Mouse (Mus musculus) layer of hippocampus, adult 2 months (tissue): ENCODE results near the gene Ctbp1. TPM values are rescaled to one million over a fixed set of nuclear protein-coding genes. Genes with fewer than 3 reads are reported as not detected.

Source experiments
- DNase-seq, 2 experiments: peaks; one replicate each; pipeline ENCODE4 v3.0.0; 2022; ENCODE audit warnings: low spot score in 2 of 2
- H3K27ac ChIP-seq: fragments of 200-600 bp; 2 replicates; pipeline ENCODE4 v1.8.1; 2022
- H3K4me3 ChIP-seq: fragments of 200-600 bp; 2 replicates; pipeline ENCODE4 v1.8.1; 2022; ENCODE audit warnings: mild to moderate bottlenecking
- CTCF ChIP-seq: fragments of 200-600 bp; conservative IDR thresholded peaks from 2 replicates; pipeline ENCODE4 v1.8.1; 2022; ENCODE audit warnings: antibody characterized with exemption, mild to moderate bottlenecking, moderate library complexity
- total RNA-seq, 2 experiments: library from RNA; stranded (reverse); gene quantifications; 2 replicates each; pipeline ENCODE4 v1.2.3; 2021

The Ctbp1 gene
- total RNA-seq, 2 experiments from 2014 or later: 285 to 286 TPM

DNA sequence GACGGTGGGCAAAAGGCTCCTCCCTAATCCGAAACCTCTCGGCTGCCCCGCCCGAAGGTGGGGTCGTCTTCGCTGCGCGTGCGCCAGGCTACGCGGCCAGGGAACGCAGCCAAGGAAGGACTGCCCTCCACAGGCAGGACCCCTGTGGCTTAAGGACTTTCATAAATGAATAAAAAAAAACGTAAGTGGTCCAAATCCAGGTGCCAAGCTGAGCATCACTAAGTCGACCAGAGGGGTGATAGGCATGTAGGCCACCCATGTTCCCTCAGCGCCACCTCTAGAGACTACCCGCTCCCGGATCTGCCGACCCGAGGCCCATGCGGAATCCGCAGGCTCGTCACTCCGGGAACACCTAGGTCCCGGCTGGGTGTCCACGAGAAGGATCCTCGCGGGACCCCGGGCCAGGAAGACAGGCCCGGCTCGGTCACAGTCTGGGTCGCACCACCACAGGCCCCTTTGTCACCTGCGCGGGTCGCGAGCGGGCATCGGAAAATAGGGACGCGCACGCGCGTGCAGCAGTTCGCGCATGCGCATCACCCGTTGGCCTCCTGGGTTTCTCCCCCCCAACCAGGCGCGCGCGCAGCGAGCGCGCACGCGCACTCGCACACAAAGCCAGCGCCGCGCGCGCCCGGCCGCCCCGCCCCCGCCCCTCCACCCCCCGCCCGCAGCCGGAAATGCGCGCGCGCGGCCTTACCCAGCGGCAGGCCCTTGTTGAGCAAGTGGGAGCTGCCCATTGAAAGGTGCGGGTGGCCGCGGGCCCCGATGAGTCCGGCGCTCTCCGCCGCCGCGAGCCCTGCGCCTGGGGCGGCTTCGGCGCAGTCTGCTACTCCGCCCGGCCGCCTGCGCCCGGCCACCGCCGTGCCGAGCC lies 475 bp downstream of the Ctbp1 start:
- peak overlapping the region; percentile 98 for H3K4me3 ChIP-seq
- DNase-seq: peak; percentile 88 to 90
- peak; percentile 24; the same call in 1 of the 2 replicates for TF ChIP-seq CTCF

GRCm38 (mm10) chr5:33273777-33274084 lies 1.1 kb downstream of the Ctbp1 start:
- H3K27ac ChIP-seq: peak overlapping the region; percentile 98
- H3K4me3 ChIP-seq: peak overlapping the region; percentile 98
- TF ChIP-seq CTCF: no peak
- no peak for DNase-seq

More for the DNA sequence above, 475 bp downstream of the Ctbp1 start:
- H3K27ac ChIP-seq: peak overlapping the region; percentile 98

DNA sequence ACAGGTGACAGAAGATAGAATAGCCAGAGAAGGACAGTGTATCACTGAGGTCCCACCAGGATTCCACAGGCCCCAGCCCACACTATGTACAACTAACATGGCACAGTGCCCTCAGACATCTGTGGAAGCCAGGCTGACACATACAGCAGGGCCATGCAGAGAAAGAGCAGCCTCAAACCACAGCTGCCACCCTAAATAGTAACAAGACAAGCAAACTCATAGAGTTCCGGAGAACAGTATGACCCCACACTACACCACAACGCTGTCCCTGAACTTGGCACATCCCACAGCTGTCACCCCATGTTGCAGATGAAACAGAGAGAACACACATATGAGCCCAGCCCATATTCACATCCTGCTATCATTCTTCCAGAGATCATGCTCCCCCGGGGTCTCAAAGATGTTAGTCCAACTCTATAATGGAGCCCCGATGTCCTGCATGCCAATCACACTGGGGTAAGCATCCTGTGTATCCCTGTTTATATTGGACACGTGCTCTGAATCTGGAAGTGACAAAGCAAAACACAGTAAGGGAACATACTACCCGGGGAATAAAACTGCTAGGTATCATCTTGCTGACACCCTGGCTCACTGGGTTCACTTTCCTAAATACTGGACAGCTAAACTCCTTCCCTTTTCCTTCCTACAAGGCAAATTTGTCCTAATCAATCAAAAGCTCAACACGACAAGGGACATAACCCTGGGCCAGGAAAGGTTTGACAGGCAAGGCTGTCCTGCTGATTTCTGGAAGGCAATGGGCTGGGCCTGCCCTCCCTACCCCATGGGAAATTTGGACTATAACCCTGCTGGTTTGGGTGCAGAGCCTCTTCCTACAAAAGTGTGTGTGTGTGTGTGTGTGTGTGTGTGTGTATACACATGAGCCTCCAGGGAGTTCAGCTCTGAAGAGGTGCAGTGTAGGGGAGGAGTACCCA lies 1.7 kb downstream of the Ctbp1 start:
- DNase-seq: no peak
- H3K27ac ChIP-seq: peak overlapping the region; percentile 98
- no peak for TF ChIP-seq CTCF

DNA sequence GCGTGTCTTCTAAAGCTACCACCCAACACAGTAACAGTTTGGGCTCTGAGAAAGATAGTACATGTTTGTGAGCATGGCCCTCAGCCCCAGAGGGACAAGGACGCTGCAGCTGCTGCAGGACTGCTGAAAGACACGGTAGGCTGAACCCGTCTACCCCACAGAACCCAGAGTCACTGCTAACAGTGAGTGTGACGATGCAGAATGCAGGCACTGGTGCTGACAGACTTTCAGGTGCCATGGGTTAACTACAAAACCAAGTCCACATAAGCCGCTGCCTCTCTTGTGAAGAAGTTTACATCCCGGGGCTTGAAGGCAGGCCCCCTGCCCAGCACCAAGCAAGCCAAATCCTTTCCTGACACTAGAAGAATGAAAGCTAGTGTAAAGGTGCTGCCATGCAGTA lies 2.6 kb downstream of the Ctbp1 start:
- H3K27ac ChIP-seq: peak overlapping the region; percentile 98
- DNase-seq: no peak
- TF ChIP-seq CTCF: no peak
- no peak overlapping the region for H3K4me3 ChIP-seq

More for the DNA sequence above, 1.7 kb downstream of the Ctbp1 start:
- peak overlapping the region; percentile 98 for H3K4me3 ChIP-seq

GRCm38 (mm10) chr5:33270568-33270967 lies 4.2 kb downstream of the Ctbp1 start:
- Histone ChIP-seq H3K27ac (peak overlapping the region; percentile 98), H3K4me3 (no peak overlapping the region)
- peak; percentile 99 for TF ChIP-seq CTCF
- peak; percentile 81 to 91 for DNase-seq

- no peak for DNase-seq
- H3K4me3 ChIP-seq: no peak overlapping the region
- no peak for TF ChIP-seq CTCF
- no peak overlapping the region for H3K27ac ChIP-seq
Observed at GRCm38 (mm10) chr5:33254416-33254815, 20.4 kb downstream of the Ctbp1 start.

GRCm38 (mm10) chr5:33248186-33248585 lies 26.6 kb downstream of the Ctbp1 start:
- H3K27ac ChIP-seq: no peak overlapping the region
- no peak overlapping the region for H3K4me3 ChIP-seq
- no peak for DNase-seq
- TF ChIP-seq CTCF: no peak

- peak; percentile 71 for TF ChIP-seq CTCF
- Histone ChIP-seq H3K27ac (no peak overlapping the region; the same call in 1 of the 2 replicates), H3K4me3 (no peak overlapping the region)
- no peak for DNase-seq
Observed at GRCm38 (mm10) chr5:33247387-33247786, 27.4 kb downstream of the Ctbp1 start.

GRCm38 (mm10) chr5:33245701-33246100 lies 29.1 kb downstream of the Ctbp1 start:
- peak; percentile 39 to 78 for DNase-seq
- no peak for TF ChIP-seq CTCF
- peak overlapping the region; percentile 11; the same call in 1 of the 2 replicates for H3K27ac ChIP-seq
- no peak overlapping the region for H3K4me3 ChIP-seq

DNA sequence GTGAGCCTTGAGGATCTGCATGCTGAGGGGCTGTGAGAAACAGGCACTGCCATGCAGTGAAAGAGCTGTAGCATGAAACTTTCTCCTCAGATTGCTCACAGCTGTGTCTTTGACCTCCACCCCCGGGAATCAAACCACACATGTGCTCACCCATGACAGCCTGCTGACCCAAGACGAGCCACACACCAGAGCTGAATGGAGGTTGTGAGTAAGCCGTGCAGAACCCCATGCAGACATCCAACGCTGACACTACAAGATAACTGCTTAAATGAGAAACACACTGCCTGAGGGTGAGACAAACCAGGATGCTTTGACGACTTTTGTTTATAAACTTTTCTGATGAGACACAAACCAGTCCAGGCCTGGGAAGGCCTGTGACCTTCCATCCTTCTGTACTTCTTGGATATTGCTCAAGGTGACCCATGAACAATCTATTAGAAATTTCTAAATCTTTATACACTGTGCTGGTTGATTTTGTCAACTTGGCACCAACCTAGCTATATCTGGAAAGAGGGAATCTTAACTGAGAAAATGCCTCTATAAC lies 30.3 kb downstream of the Ctbp1 start:
- H3K27ac ChIP-seq: no peak overlapping the region
- TF ChIP-seq CTCF: no peak
- DNase-seq: no peak
- H3K4me3 ChIP-seq: no peak overlapping the region

- no peak for TF ChIP-seq CTCF
- Histone ChIP-seq H3K4me3 (no peak overlapping the region), H3K27ac (no peak overlapping the region)
- DNase-seq: no peak
Observed at GRCm38 (mm10) chr5:33239934-33240333, 34.9 kb downstream of the Ctbp1 start.

GRCm38 (mm10) chr5:33239111-33239714 lies 35.6 kb downstream of the Ctbp1 start:
- no peak overlapping the region for H3K27ac ChIP-seq
- no peak overlapping the region for H3K4me3 ChIP-seq
- no peak for TF ChIP-seq CTCF
- DNase-seq: no peak
